Mouse (Mus musculus): Measurements from ENCODE around the gene Hoxa4.
A peak's percentile ranks its signal among the peaks of the same experiment; 100 is the strongest.

The Hoxa4 gene

DNA sequence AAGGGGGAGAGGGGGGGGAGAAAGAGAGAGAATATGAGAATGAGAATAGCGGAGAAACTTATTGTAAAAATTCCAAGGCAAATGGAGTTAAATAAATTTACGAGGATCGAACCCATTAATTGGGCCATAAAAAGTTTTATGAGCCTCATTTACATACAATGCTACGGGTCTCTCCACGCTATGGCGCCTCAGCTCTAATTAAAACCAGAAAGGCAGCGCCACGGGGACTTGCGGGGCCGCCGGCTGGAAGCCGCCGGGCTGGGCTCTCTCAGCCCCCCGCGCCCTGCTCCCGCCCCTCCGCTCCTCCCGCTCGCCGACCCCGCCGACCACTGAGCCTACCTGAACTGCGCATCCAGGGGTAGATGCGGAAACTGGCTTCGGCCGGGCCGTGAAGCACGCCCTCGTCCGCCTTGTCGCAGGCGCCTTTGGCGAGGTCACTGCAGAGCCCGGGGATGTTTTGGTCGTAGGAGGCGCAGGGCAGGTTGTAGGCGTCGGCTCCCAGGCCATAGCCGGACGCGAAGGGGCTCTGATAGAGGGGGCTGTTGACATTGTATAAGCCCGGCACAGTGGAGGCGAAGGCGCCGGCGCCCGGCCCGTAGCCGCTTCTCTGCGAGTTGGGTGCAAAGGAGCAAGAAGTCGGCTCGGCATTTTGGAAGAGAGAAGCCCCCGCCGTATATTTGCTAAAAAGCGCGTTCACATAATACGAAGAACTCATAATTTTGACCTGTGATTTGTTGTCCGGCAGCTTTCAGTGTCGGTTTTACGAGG is 25.3 kb upstream of the Hoxa4 start:
- ATAC-seq (ENCODE audit: low TSS enrichment) = no peak

DNA sequence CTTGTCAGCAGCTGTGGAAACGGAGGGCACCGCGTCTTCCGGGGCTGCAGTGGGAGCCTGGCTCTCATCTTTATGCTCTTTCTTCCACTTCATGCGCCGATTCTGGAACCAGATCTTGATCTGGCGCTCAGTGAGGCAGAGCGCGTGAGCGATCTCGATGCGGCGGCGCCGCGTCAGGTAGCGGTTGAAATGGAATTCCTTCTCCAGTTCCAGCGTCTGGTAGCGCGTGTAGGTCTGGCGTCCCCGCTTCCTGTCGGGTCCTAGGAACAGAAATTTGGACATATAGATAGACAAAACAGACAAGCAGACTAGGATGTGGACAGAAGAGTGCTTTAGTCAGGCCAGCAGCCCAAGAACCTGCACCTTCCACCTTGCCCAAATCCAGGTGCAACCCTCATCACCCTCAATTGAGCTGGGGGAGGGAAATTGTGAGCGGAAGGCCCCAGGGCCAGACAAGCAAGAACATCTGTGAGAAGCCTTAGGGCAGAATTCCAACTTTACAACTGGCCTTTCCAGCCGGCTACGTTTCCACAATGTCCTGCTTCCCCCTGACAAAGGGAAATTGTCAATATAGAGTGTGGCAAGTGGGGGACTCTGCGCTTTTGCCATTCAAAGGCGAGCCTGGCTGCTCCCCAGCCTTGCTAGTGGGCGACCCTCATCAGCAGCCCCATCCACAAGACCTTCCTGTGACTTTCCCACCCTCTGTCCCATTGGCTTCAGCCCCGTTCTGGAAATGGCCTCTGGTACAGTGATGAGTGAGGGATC is 24.4 kb upstream of the Hoxa4 start:
- no peak for ATAC-seq (ENCODE audit: low TSS enrichment)

DNA sequence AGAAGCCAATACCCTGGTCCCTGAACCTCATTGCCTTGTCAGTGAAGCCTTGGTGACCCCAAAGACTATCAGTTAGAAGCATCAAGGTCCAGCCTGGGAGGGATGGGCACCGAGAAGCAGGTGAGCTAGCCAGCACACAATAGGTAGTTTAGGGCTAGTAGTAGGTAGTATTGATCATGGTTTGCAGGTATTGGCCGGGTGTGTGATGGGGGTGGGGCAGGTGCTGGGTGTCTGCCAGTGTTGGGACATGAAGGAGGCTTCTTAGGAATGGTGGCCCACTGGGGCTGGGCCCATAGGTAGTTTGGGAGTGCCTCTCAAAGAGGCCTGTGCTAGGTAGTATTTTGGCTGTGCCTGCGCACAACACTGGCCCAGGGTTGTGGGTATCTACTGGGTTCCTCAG is 23.5 kb upstream of the Hoxa4 start:
- no peak for ATAC-seq (ENCODE audit: low TSS enrichment)

DNA sequence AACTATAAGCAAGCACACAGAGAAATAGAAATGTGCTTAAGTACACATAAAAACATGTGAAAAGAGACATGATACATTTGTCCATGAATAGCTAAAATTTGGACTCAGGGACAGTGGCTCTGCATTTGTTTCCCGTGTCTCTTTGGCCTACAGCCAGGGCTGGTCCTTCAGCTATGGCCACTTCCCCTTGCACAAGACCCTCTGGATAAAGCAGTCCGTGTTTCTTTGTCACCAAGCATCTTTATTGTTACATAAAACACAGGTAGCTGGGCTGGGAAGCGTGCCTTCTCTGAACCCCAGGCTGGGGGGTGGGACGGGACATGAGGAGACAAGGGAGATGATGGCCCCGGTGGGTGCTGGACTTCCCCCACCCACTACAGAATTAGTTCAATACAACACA is 22.7 kb upstream of the Hoxa4 start:
- ATAC-seq (ENCODE audit: low TSS enrichment) = no peak

DNA sequence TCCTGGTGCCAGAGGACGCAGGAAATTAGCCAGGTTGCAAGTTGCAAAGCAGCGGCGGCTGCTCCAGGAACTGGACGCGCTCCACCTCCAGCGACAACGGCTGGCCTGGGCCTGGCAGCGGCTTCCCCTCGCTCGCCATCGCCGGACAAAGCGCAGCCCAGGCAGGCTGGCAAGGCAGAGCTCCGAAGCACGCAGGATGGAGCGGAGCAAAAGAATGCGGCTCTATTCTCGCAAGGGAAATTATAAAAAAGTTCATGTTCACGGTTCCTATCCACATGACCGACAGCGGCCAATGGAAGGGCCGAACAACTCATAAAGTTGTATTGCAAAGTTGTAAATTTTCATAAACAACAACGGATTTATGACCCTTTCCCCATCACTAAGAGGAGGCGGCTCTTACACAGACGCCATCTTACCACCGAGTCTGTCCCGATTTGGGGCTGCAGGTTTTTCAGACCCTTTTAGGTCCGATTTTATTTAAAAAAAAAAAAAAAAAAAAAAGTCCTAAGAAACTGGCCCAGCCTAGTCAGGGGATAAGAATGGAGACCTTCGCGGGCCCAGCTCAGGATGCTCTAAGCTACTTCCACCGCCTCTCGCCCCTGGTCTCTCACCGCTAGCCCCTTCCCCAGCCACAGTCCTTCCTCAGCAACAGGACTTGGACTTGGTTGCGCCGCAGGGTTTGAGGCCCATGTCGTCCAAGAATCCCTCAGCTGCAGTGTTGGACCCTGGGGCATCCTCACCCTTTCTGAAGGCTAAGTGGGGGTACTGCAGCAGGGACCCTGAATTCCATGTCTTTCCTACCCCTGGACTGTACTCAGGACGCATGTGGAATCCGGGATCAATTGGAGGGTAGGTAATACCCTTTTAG is 21.8 kb upstream of the Hoxa4 start, which contains the start of the genes Hoxa3 and Gm28308:
Gene Hoxa3 (minus strand): TSS at position 218 of the 868 bp plus-strand sequence.
Gene Gm28308 (minus strand): TSS at position 221 of the 868 bp plus-strand sequence.
- ATAC-seq (ENCODE audit: low TSS enrichment) = no peak

DNA sequence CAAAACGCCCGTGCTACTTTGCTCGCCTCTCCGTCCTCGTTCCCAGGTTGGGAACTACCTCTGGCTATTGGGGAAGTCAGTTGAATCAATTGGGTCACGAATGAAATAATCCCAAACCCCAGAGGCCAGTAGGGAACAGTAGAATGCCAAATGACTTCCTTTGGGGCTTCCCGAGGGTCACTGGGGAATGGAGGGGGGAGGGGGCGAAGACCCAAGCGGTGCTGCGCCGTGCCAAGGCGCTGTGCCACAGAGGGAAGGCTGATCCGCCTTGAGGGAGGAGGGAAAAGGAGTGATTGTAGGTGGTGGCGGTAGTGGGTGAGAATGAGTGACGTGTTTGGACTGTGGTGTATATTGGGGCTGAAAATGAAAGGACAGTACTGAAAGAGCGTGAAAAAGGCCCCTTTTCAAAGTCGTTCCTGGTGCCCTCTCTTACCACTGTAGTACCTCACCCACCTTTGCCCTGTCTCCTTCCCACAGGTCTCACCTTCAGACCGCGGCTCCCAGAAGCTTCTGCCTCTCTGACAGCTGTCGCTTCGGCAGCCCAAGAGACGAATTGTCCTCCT is 21.1 kb upstream of the Hoxa4 start:
- no peak for ATAC-seq (ENCODE audit: low TSS enrichment)

DNA sequence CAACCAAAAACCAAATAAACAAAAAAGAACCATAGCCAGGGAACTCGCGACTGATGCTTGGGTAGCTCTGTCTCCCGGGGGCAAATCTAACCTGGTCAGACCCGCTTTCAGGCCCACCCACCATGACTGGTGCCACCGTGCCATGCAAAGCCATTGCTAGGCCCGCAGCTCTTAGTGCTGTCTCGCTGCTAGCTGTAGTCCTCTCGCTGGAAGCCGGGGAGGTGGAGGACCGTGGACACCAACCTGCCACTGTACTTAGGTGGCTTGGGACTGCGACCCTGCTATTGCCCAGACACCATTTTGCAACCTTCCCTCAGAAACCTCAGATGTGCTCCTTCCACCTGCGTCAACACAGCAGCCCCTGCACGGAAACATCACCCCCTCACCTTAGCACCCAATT is 20.4 kb upstream of the Hoxa4 start:
- ATAC-seq (ENCODE audit: low TSS enrichment) = no peak

DNA sequence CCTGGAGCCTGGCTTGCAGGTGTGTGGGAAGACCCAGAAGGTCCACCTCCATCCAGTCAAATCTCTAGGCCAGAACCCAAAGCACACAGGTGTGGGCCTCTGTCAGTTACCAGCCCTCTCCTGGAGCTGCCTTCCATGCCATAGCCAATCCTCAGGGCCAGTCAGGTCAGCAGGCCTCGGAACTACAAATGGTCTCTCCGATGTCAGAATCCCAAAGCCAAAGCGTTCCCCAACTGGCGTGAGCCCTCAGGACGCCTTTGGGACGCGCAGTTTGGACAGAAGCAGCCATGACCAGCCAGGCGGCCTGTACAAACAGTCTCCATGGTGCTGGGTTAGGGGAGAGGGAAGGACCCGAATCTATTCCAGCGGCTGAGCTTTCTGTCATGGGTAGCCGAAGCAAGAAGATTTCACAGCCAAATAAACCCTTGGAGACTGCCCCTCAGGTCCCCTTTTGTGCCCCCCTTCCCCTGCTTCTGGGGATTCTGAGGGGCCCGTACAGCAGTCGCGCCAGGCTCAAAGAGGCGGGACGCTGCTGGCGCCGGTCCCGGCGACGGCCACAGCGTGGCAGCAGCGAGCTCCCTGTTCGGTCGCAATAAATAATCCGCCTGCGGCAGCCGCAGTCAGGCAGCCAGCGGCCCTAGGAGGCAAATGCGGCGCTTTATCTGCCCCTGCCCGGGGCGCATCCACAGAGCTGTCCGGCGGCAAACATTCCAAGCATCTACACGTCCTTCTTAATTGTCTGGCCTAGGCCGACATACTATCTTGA is 19.8 kb upstream of the Hoxa4 start:
- peak; percentile 50 for ATAC-seq (ENCODE audit: low TSS enrichment)

DNA sequence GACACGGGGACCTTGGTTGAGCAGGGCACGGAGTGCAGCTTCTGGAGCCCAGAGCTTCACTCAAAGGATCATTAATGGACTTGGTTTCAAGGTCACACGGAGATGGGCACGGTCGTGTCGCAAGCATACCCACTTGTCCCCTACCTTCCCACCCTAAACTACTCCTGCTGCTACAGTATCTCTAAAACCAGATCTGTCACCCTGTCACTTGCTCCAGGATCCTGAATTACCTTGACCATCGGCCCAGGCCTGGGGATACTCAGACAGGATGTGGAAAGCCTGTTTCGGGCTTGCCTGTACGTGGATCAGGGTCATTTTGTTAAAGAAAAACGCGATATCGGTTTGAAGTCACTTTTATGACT is 18.1 kb upstream of the Hoxa4 start:
- ATAC-seq (ENCODE audit: low TSS enrichment) = no peak

DNA sequence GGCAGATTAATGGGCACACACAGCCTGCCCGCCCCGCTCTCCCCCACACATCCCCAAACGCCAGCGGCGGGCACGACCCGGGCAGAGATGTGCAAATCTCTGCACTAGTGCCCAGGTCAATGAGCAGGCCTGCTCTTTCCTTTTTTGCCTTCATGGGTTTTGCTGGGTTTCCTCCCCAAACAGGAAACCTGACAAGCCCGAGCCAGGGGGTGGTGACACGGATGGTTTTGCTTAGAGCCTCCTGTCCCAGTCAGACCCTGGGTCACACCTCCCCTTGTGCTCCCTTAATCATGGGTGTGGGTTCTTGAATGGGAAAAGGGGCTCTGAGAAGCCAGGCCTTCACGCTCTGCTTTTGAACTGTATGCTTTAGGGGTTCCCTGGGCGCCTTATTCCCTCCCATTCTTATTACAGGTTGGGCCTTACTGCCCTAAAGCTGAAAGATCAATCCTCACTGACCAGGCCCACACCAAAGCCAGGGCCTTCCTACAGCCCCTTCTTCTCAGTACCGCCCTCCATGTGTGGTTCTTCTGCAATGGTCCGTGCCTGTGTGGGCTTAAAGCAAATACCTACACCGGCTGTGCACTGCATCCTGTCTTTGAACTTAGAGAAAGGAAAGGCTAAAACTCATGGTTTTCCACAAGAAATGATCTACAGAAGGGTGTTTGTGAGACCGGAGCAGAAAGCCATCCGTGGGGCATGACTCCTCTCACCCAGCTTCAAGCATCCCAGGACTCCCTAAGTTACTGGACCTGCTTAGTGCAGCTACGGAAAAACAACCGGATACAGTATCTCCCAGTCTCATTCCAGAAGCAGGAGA is 17.5 kb upstream of the Hoxa4 start:
- ATAC-seq (ENCODE audit: low TSS enrichment) = no peak

DNA sequence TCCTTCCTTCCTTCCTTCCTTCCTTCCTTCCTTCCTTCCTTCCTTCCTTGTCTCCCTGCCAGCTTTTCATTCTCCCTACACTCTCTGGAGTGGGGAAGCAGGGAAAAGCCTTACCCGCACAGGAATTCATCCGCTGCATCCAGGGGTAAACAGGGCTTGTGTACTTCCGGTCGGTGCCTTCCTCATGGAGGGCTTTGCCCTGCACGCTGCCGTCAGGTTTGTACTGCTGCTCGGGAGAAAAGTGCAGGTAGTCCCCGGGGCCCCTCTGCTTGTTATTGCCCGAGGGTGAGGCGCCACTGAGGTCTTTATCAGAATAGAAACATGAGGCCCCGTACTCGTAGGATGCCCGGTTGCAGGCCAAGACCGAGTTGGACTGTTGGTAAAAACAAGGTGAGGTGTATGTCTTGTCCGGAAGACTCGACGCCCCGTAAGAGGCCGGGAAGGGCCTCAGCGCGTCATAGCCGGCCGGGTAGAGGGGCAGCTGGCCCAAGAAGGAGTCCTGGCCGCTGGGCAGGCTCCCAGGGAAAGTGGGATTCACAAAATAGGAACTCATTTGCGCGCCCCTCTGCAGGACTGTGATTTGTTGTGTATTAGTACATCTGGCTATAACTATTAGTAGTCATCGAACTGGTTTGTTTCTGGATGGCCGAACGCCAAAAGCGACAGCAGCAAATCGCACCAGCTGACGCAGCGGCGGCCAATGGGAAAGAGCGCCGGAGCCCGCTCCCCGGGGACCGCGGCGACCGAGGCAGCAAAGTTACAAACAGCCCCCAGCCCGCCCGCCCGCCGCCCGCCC is 16.7 kb upstream of the Hoxa4 start, which contains the start of gene Hoxa6:
Gene Hoxa6 (minus strand): TSS at position 651 of the 796 bp plus-strand sequence.
- no peak for ATAC-seq (ENCODE audit: low TSS enrichment)

DNA sequence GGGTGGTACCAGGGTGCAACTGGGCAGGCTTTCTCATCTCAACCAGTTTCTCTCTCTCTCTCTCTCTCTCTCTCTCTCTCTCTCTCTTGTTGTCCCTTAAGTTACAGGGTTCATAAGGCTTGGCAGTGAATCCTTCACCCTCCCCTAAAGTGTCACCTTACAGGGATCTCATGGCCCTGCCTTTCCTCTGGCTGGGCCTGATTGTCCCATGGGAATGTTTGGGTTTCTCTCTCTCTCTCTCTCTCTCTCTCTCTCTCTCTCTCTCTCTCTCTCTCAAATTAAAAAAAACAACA is 16.1 kb upstream of the Hoxa4 start:
- ATAC-seq (ENCODE audit: low TSS enrichment) = no peak

DNA sequence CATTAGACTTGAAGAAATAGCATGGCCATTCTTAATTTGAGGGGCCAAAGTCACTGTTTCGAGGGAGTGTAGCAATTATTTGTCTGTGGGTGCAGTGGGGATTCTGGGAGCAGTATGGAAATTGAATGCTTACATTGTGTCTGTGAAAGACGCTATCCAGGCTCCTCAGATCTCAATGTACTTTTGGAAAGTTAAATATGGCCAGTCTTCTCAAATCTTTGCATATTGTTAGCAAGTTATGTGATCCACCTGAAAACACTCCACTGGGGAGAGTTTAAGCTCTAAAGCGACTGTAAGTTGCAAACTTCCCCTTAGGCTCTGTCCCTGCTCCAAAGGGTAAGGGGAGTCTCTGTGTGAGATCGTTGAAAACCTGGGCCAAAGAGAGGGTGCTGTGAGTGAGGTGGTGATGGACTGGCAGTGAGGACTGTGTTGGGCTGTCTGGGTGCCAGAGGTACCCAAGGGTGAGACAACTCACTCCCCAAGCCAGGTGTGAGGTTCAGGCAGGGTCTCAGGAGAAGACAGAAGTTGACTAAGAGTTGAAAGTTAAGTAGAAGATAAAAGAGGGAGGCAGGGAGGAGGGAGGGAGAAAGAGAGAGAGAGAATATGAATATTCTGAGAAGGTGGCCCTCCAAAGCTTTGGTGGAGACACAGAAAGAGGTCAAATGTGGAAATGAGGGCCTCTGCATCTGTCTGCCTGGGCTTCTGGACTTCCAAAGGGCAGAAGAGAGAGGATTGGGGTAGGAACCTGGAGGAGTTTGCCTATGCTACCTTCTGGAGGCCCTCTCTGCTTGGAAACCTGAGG is 15.5 kb upstream of the Hoxa4 start:
- no peak for ATAC-seq (ENCODE audit: low TSS enrichment)

DNA sequence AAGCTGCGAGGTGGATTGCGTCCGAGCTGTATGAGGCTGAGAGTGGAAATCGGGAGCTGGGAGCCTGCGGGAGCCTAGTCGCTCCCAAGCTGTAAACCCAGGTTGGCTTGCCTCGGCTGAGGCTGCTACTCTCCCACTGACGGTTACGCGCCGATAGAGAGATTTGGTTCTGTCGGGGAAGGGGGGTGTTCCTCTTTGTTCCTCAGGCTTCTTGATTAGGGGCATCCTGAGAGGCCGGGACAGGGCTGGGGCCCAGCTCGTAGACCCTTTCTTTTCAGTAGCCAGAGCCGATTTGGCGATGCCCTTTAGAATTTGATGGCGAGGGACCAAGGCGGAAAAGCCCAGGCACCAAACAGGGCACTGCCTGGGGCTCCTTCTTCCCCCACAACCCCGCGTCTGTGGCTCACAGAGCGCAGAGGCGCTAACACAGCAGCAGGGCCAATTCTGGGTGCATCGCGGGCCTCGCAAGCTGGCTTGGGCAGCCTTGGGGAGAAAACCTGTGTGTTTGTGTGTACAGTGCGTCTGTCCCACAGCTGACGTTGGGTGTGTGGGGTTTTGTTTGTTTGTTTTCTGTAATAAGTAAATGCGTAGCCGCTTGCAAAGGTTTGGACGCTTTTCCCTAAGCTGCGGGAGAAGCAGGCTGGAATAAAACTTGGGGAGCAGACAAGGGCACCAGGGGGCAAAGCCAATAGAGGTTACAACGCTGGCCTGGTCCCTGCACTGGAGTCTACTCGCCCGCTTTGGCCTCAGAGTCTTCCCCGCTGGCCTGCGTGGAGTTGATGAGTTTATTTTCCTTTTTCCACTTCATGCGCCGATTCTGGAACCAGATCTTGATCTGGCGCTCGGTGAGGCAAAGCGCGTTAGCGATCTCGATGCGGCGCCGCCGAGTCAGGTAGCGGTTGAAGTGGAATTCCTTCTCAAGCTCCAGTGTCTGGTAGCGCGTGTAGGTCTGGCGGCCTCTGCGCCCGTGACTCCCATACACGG is 14.4 kb upstream of the Hoxa4 start:
- ATAC-seq (ENCODE audit: low TSS enrichment) = no peak

DNA sequence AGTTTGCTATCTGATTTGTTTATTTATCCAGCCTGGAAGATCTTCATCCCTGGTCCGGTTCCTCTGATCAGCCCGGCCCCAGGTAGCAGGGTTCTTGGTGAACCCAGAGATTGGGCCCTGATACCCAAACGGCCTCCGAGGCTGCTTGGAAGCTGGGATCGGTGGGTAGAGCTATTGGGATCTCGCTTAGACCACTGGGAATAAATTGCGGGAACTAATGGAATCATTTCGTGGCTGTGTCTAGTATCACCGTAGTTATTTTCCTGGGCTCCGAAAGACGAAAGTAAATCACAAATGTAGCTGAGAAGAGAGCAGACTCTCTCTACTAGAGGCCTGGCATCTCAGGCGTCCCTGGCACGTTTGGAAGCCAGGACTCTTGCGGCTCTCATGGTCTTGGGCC is 13.7 kb upstream of the Hoxa4 start:
- ATAC-seq (ENCODE audit: low TSS enrichment) = no peak

DNA sequence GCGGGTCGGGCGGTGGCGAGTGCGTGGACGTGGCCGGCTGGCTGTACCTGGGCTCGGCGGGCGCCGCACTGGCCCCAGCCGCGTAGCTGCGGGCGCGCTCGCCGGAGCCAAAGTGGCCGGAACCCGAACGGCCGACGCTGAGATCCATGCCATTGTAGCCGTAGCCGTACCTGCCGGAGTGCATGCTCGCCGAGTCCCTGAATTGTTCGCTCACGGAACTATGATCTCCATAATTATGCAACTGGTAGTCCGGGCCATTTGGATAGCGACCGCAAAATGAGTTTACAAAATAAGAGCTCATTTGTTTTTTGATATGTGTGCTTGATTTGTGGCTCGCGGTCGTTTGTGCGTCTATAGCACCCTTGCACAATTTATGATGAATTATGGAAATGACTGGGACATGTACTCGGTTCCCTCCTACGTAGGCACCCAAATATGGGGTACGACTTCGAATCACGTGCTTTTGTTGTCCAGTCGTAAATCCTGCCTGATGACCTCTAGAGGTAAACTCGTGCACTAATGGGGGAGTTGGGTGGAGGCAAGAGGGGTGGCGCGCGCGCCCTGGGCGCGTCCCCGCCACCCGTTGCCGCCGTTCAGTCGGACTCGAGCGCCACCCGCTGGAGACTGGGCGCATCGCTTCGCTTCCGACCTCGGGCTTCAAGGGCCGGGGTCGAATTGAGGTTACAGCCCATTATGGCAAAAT is 12.6 kb upstream of the Hoxa4 start, which contains the start of gene Hoxa5:
Gene Hoxa5 (minus strand): TSS at position 538 of the 703 bp plus-strand sequence.
- ATAC-seq (ENCODE audit: low TSS enrichment) = no peak

Data from frontal cortex, adult (tissue).